Mouse (Mus musculus) small intestine, adult 2 months (tissue): ENCODE results near the gene Fam227a.

Experiments
- CTCF ChIP-seq: fragments of 200-500 bp; IDR thresholded peaks from 2 replicates; pipeline ENCODE4 v1.5.1; 2012; ENCODE audit warnings: low read depth, mild to moderate bottlenecking, control low read depth, inconsistent platforms, low read length, moderate library complexity, mixed read lengths; ENCODE audit not compliant: insufficient replicate concordance, insufficient read length; ENCODE audit errors: extremely low read depth
- POLR2A ChIP-seq: fragments of 200-500 bp; IDR thresholded peaks from 2 replicates; pipeline ENCODE4 v1.6.1; 2012; ENCODE audit warnings: low read depth, mild to moderate bottlenecking, control low read depth, inconsistent platforms, low read length, moderate library complexity

GRCm38 (mm10) chr15:79697011-79697410, 38.3 kb upstream of the Fam227a start:
- TF ChIP-seq CTCF: no peak
- no peak for TF ChIP-seq POLR2A
